Mouse (Mus musculus) layer of hippocampus, adult 11-12 months (tissue): ENCODE data around the gene Agap1.

Source experiments
- DNase-seq: peaks from one replicate; pipeline ENCODE4 v3.0.0; 2022; ENCODE audit warnings: low spot score

Agap1 gene

DNA sequence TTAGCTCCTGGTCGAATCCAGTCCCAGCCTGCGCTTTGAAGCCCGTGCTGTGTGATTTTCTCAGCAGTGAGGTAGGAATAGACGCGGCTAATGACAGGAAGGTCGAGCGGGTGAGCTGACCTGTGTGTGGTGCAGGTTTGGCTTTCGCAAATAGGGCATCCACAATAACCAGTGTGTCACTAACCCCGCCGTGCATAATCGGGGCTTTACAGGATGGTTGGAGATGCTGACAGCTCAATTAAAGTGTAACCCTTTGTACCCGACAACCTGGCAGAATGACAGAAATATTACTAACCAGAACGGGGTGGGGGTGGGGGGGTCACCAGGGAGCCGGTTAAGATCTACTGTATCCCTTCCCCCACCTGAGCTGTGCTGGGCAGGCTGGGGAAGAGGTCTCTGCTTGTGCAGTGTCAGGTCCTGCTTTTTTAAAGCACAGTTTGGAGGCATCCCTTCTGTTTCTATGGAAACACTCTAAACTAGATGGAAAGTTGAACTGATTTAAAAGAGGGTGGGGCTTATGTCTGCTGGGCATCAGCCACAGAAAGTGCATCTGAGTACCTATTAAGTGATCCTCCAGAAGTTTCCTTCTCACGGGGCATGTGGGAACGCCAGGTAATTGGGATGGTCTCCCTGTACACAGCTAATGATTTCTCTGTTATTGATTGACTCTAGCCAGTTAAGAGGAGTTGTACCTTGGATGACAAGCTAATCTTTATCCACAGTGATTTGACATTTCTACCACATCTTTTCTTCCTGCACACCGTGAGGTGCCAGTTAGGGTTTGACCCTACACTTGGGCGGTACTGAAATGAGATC lies 259.8 kb downstream of the Agap1 start:
- DNase-seq = no peak

- no peak for DNase-seq
Measured at GRCm38 (mm10) chr1:89716234-89716633, 261.6 kb downstream of the Agap1 start.

DNA sequence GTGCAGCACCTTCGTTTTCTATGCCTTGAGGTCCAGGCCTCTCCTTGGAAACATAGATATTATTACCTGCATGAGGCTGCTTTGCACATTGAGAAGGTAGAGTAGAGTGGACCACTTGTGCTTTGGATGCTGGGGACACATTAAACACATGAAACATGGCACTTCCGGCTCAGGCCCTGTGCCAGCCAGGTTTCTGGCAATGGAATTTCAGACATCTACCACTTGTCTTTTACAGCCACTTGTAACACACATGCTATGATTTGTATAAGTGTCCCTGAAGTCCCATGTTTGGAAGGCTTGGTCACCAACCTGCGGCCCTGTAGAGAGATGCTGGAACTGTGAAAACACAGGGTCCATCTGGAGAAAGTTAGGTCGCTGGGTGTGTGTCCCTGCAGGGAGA lies 262.5 kb downstream of the Agap1 start:
- no peak for DNase-seq

- DNase-seq = no peak
Measured at GRCm38 (mm10) chr1:89718782-89719403, 264.3 kb downstream of the Agap1 start.

GRCm38 (mm10) chr1:89724141-89724540 lies 269.5 kb downstream of the Agap1 start:
- no peak for DNase-seq

DNA sequence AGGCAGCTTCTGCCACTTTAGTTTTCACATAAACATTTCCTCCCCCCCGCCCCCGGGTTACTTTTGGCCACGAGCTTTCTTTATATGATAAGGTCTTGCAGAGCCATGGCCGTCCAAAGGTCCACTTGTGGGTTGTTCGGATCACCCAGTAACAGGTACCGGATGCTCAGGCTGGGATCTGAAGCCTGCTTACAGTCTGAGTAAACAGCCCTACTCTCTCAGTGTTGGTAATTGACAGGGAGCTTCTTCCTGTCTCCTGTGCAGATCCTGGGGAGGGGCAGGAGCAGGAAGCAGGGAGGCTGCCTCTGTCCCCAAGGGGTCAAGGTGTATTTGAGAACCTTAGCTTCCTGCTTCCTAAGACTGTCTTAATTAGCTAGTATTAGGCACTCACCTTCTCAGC lies 269.9 kb downstream of the Agap1 start:
- no peak for DNase-seq

- DNase-seq = no peak
Measured at GRCm38 (mm10) chr1:89724957-89725356, 270.4 kb downstream of the Agap1 start.

DNA sequence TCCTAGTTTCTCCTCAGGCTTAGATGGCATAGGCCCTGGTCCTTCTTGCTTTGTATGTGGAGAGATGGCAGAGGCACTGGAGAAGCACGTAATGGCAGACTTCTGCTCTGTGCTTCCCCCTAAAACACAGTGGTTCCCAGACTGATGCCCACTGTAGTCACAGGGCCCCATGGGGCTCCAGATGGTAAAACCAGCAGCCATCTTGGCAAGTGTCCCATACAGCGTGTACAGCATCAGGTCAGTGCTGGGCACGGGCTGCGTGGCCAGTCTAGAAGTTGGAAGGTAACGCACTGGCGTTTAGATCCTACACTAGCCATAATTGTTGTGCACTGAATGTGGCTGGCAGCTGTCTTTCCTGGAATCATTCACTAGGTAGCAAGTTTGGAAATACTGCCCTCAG lies 273.9 kb downstream of the Agap1 start:
- no peak for DNase-seq

DNA sequence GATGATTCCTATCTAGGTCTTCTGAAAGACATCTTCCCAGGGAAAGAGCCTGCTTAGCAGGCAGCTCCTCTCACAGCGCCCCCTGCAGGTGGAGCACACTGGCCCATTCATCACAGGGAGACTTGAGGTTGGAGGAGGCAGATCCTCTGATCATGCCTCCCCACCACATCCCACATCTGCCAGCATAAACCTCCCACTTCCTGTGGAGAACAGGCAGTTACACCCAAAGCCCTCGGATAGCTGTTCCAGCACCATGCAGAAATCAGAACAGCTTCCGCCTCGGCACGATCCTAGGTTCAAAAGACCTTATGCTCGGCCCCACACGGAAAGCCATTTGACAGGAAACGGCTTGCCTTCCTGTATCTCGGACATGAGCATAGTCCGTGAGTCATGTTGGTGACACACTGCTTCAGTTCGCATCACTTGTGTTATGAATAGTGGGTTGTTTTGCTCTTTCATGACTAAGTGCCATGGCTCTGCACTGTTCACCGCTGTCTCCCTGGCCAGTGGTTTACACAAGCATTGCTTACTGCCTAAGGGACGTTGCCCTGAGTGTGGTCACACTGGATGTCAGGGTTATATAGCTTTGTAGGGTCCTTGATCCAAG lies 276.1 kb downstream of the Agap1 start:
- DNase-seq = no peak

- no peak for DNase-seq
Measured at GRCm38 (mm10) chr1:89734368-89734767, 279.8 kb downstream of the Agap1 start.

DNA sequence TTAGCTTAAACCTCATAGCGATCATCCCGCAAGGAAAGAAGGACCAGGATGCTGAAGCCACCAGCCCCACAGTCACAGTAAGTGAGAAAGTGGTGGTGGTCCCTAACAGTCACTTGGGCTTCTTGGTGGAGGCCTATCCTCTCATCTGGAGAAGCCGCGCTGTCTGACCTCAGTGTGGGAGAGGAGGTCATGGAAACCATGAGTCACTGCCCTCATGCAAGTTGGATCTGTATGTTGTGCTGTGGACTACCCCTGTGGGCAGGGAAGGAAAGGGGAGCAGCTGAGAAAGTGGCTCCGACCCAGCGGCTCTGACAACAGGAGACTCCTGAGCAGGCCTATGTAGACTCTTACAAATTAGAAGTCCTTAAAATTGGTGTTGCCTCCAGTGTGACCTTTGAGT lies 280.5 kb downstream of the Agap1 start:
- no peak for DNase-seq

DNA sequence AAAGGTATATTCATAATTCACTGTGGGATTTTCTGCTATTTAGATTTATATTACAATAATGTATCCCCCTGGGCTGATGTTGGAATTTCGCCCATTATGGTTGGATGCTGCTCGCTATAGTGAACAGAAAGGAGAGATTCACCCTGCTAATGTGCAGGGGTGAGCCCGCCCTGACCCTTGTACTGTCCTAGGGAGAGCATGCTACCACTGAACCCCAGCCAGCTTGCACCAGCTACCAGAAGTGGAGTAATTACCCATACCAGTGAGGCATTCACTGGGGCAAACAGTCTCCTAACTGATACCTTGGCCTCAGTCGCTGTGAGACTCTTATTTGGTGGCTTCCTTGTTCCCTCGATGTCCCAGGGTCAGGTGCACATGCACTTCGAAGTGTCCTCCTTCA lies 281.4 kb downstream of the Agap1 start:
- no peak for DNase-seq

- no peak for DNase-seq
Measured at GRCm38 (mm10) chr1:89739067-89739774, 284.6 kb downstream of the Agap1 start.

DNA sequence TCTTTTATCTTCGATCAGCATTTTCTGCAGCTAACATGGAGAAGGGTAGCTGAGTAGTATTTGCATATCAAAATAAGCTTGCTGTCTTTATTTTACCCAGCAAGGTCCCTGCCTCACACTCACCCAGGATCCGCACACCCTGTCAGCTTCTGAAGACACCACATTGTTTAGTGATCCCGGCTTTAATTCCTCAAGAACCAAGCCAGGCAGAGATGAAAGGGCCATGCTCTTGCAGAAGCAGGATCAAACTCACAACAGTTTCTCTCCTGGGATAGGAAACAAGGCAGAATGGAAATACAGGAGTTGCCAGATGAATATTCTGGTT lies 285.1 kb downstream of the Agap1 start:
- DNase-seq = no peak

DNA sequence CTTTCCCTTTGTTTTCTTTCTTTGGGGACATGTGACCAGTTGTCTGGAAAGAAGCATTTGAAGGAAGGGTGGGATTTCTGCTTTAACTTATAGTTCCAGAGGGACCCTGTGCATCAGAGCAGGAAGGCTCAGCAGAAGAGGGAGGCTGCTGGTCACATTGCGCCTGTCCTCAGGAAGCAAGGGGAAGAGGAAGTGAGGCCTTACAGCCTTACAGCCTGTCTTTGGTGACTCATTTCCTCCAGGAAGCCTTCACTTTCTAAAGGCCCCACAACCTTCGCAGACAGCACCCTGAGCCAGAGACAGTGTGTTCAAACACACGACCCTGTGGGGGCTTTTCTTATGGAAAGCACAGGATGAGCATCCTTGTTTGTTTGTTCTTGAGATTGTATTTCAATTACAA lies 287.8 kb downstream of the Agap1 start:
- DNase-seq = no peak

GRCm38 (mm10) chr1:89746171-89746570 lies 291.6 kb downstream of the Agap1 start:
- DNase-seq = no peak

DNA sequence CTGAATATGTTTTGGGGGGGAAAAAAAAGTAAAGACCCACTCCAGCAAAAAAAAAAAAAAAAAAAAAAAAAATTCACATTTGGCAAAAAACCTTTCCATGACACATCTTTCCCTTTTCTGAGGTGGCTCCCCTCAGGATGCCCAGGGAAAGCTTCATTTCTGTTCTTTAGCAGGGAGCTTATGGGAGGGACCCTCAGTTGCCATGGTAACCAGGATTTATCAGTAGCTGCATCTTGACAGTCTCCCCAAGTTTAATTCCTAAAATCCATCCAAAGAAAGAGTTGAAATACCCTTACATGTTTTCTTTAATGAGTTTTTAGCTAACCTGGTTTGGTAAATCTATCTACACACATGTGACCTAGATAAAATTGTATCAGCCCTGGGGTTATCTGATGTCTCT lies 295.1 kb downstream of the Agap1 start:
- DNase-seq = no peak

GRCm38 (mm10) chr1:89750495-89750894 lies 295.9 kb downstream of the Agap1 start:
- no peak for DNase-seq

- peak; percentile 25 for DNase-seq
Measured at GRCm38 (mm10) chr1:89750921-89751320, 296.3 kb downstream of the Agap1 start.

- no peak for DNase-seq
Measured at GRCm38 (mm10) chr1:89751344-89751743, 296.7 kb downstream of the Agap1 start.

GRCm38 (mm10) chr1:89752659-89753058 lies 298.1 kb downstream of the Agap1 start:
- DNase-seq = no peak

- DNase-seq = no peak
Measured at GRCm38 (mm10) chr1:89755358-89755757, 300.8 kb downstream of the Agap1 start.

DNA sequence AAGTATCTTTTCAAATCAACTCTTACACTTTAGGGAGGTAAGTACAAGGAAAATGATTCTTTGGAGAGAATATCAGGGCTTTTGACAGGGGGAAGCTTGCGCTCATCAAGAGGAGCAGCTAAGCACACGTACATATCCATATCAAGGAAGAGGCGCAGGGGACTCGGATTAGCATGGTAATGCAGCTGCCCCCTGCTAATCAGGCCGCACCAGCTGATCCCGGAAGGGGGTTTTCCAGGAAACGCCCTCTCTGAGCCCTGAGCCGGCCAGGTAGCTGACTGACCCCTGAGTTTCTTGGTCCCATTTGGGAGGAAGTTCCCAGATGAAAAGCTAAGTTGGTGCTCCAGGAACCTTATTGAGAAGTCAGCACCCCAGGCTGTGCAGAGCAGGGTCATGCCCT lies 301.8 kb downstream of the Agap1 start:
- DNase-seq = no peak
